Comparison of ENCODE assay signal across 8 mouse cellular contexts in genomic region chr12:86983470-86984193, GRCm38 (mm10). TPM values are rescaled to one million over a fixed set of nuclear protein-coding genes. Genes with fewer than 3 reads are reported as not detected.
DNase-seq lines count a peak whose midpoint lies in the region; ATAC-seq and TF ChIP-seq lines count a peak whose summit lies in the region.

No protein-coding gene starts in this region.

- no peak overlapping the region for H3K27ac ChIP-seq in ES-E14 (ENCODE audit: insufficient read depth, low read depth, low read length, poor library complexity, severe bottlenecking)
- no peak overlapping the region for H3K27ac ChIP-seq in hindbrain, embryonic 12.5 days
- no peak overlapping the region for H3K27ac ChIP-seq in midbrain, embryonic 11.5 days (ENCODE audit: low read depth, low read length)
- H3K27ac ChIP-seq in stomach, postnatal 0 days (replicated peaks) = no peak overlapping the region

- WGBS in hindbrain, embryonic 12.5 days = 2% methylated on average over 24 of the region's 28 CpGs
- WGBS in midbrain, embryonic 11.5 days = 3% methylated on average over 28 of the region's 28 CpGs
- 2% methylated on average over 28 of the region's 28 CpGs for WGBS in stomach, postnatal 0 days

- no peak for TF ChIP-seq CTCF in stomach, postnatal 0 days (IDR thresholded peaks at IDR 0.05; ENCODE audit: low read depth)

- peak overlapping the region; percentile 49 for H3K4me2 ChIP-seq in hindbrain, embryonic 12.5 days (replicated peaks)
- H3K4me2 ChIP-seq in midbrain, embryonic 11.5 days = peak overlapping the region; percentile 44
- H3K4me2 ChIP-seq in stomach, postnatal 0 days (replicated peaks; ENCODE audit: low read depth) = no peak overlapping the region

- no peak overlapping the region for H3K9ac ChIP-seq in ES-E14 (ENCODE audit: insufficient read depth, low read depth, low read length, poor library complexity, severe bottlenecking)
- 0 out of 2 replicates have a peak overlapping the region, but pooled peaks have one; percentile 13 for H3K9ac ChIP-seq in hindbrain, embryonic 12.5 days
- no peak overlapping the region; the same call in 1 of the 2 replicates for H3K9ac ChIP-seq in midbrain, embryonic 11.5 days (ENCODE audit: low read length)
- H3K9ac ChIP-seq in stomach, postnatal 0 days (ENCODE audit: low read length) = no peak overlapping the region

- ATAC-seq in hindbrain, embryonic 12.5 days (ENCODE audit: low FRiP score) = peak; percentile 66
- ATAC-seq in midbrain, embryonic 11.5 days (ENCODE audit: low FRiP score) = peak; percentile 80
- ATAC-seq in stomach, postnatal 0 days (ENCODE audit: low FRiP score, low TSS enrichment) = 0 out of 2 replicates have a peak, but pooled peaks have one; percentile 31

- DNase-seq in ES-E14 (ENCODE audit: low read depth, low spot score) = peak; percentile 86
- DNase-seq in adrenal gland, postnatal 14 days = peak; percentile 86
- peak; percentile 61 to 65 for DNase-seq in frontal cortex, postnatal 10 days (ENCODE audit: low spot score in 2 of 2)
- peak; percentile 52 to 60 for DNase-seq in layer of hippocampus, postnatal 36 days
- DNase-seq in midbrain, embryonic 11.5 days (ENCODE audit: low spot score, missing footprints) = peak; percentile 97
- DNase-seq in stomach, postnatal 0 days (ENCODE audit: low spot score) = peak; percentile 72
- no peak for DNase-seq in cerebellum, adult 9-10 months

- no peak for TF ChIP-seq EP300 in stomach, postnatal 0 days (optimal IDR thresholded peaks at IDR 0.05)

- H3K27me3 ChIP-seq in hindbrain, embryonic 12.5 days = peaks cover 90% of the 10 kb centered on the region
- H3K27me3 ChIP-seq in midbrain, embryonic 11.5 days (ENCODE audit: control insufficient read depth, insufficient read depth, low read length) = peaks cover 43% of the 10 kb centered on the region
- H3K27me3 ChIP-seq in stomach, postnatal 0 days (ENCODE audit: control insufficient read depth, insufficient read depth, low read length) = peaks cover 2% of the 10 kb centered on the region; the same call in 1 of the 2 replicates

- peak overlapping the region in 1 of 2 experiments; percentile 57; a peak in 1 of 4 replicates for H3K4me3 ChIP-seq in ES-E14 (ENCODE audit: insufficient read depth in 1 of 2, low read depth in 1 of 2, low read length in 2 of 2, poor library complexity in 1 of 2, severe bottlenecking in 1 of 2)
- H3K4me3 ChIP-seq in hindbrain, embryonic 12.5 days = peak overlapping the region; percentile 22
- 0 out of 2 replicates have a peak overlapping the region, but pooled peaks have one; percentile 10 for H3K4me3 ChIP-seq in midbrain, embryonic 11.5 days (ENCODE audit: low read depth, low read length)
- H3K4me3 ChIP-seq in stomach, postnatal 0 days (ENCODE audit: low read depth, low read length) = no peak overlapping the region

- in situ Hi-C loops in ES-E14 (cut with MboI; ENCODE audit: low sequenced_read_pairs in 2 of 2, unreplicated experiment in 2 of 2) = no loop called here

- no peaks in the 10 kb centered on the region for H3K36me3 ChIP-seq in ES-E14 (ENCODE audit: control insufficient read depth, insufficient read depth, low read length, poor library complexity, severe bottlenecking)
- no peaks in the 10 kb centered on the region for H3K36me3 ChIP-seq in hindbrain, embryonic 12.5 days
- no peaks in the 10 kb centered on the region for H3K36me3 ChIP-seq in midbrain, embryonic 11.5 days (ENCODE audit: control insufficient read depth, insufficient read depth, low read length)
- H3K36me3 ChIP-seq in stomach, postnatal 0 days (ENCODE audit: control insufficient read depth, insufficient read depth, low read length) = no peaks in the 10 kb centered on the region

- H3K4me1 ChIP-seq in ES-E14 (ENCODE audit: control insufficient read depth in 2 of 2, insufficient read depth in 2 of 2, low read length in 2 of 2, poor library complexity in 1 of 2) = peaks cover 0 to 8% of the 10 kb centered on the region in 2 experiments; a peak in 1 of 4 replicates
- peaks cover 17% of the 10 kb centered on the region for H3K4me1 ChIP-seq in hindbrain, embryonic 12.5 days
- H3K4me1 ChIP-seq in midbrain, embryonic 11.5 days (ENCODE audit: control insufficient read depth, insufficient read depth, low read length) = peaks cover 4% of the 10 kb centered on the region
- no peaks in the 10 kb centered on the region for H3K4me1 ChIP-seq in stomach, postnatal 0 days (replicated peaks; ENCODE audit: control insufficient read depth, insufficient read depth)

- no peaks in the 10 kb centered on the region for H3K9me3 ChIP-seq in ES-E14 (ENCODE audit: control insufficient read depth, insufficient read depth, low read depth, low read length)
- no peaks in the 10 kb centered on the region for H3K9me3 ChIP-seq in hindbrain, embryonic 12.5 days (replicated peaks)
- H3K9me3 ChIP-seq in midbrain, embryonic 11.5 days (ENCODE audit: control insufficient read depth, low read length) = no peaks in the 10 kb centered on the region
- H3K9me3 ChIP-seq in stomach, postnatal 0 days (ENCODE audit: control insufficient read depth, low read length) = no peaks in the 10 kb centered on the region

TF ChIP-seq in ES-E14, 5 proteins besides CTCF, POLR2A, EP300 and RAD21:
- TF ChIP-seq HCFC1 (IDR thresholded peaks at IDR 0.05; ENCODE audit: borderline replicate concordance, insufficient read depth, low read length) (peak; percentile 35; the same call in 1 of the 2 replicates), MAFK (IDR thresholded peaks at IDR 0.05; ENCODE audit: insufficient read depth, low read depth, low read length) (no peak), CHD2 (IDR thresholded peaks at IDR 0.05; ENCODE audit: low read depth, low read length) (0 out of 2 replicates have a peak, but pooled peaks have one; percentile 57)
TF ChIP-seq in ES-E14: peak in this region for 2.

RNA-seq across cellular contexts. Expression of gene Zdhhc22, which starts 6.6 kb away (rescaled TPM):
- total RNA-seq in ES-E14 (2012; rRNA removed) = not detected in 2 replicates
- 0.59 and 1.1 TPM in 2 replicates for total RNA-seq in adrenal gland, postnatal 14 days (2021)
- 2.9 and 3.7 TPM in 2 replicates for polyA plus RNA-seq in hindbrain, embryonic 12.5 days (2016; fragmentation: Nextera tagmentation; extraction: Ambion mirVana)
- 10 to 100 TPM in 1 of 2 experiments, 1 to 10 TPM in 1; 6.8 to 10.6 TPM for total RNA-seq in layer of hippocampus, postnatal 36 days (2021)
- polyA plus RNA-seq in midbrain, embryonic 11.5 days (2014; fragmentation: Nextera tagmentation; extraction: Ambion mirVana) = 0.41 and 0.51 TPM in 2 replicates
- 0.53 and 0.58 TPM in 2 replicates for polyA plus RNA-seq in stomach, postnatal 0 days (2015; fragmentation: Nextera tagmentation; extraction: Ambion mirVana)

RNA-seq across cellular contexts. Expression of gene Cipc, which starts 36.8 kb away (rescaled TPM):
- 26.5 and 27.6 TPM in 2 replicates for total RNA-seq in ES-E14 (2012; rRNA removed)
- 26.2 and 29.1 TPM in 2 replicates for total RNA-seq in adrenal gland, postnatal 14 days (2021)
- 41.1 and 46.9 TPM in 2 replicates for polyA plus RNA-seq in hindbrain, embryonic 12.5 days (2016; fragmentation: Nextera tagmentation; extraction: Ambion mirVana)
- 10 to 100 TPM; 66.6 to 72.9 TPM for total RNA-seq in layer of hippocampus, postnatal 36 days (2021)
- polyA plus RNA-seq in midbrain, embryonic 11.5 days (2014; fragmentation: Nextera tagmentation; extraction: Ambion mirVana) = 37.9 and 38.4 TPM in 2 replicates
- polyA plus RNA-seq in stomach, postnatal 0 days (2015; fragmentation: Nextera tagmentation; extraction: Ambion mirVana) = 10.1 and 10.8 TPM in 2 replicates

RNA-seq across cellular contexts. Expression of gene Tmem63c, which starts 37.5 kb away (rescaled TPM):
- 1.9 and 2.2 TPM in 2 replicates for total RNA-seq in ES-E14 (2012; rRNA removed)
- total RNA-seq in adrenal gland, postnatal 14 days (2021) = 1.3 and 1.4 TPM in 2 replicates
- 1.8 and 2.3 TPM in 2 replicates for polyA plus RNA-seq in hindbrain, embryonic 12.5 days (2016; fragmentation: Nextera tagmentation; extraction: Ambion mirVana)
- 10 to 100 TPM; 36.2 to 36.4 TPM for total RNA-seq in layer of hippocampus, postnatal 36 days (2021)
- polyA plus RNA-seq in midbrain, embryonic 11.5 days (2014; fragmentation: Nextera tagmentation; extraction: Ambion mirVana) = 0.64 and 0.77 TPM in 2 replicates
- 0.72 and 0.74 TPM in 2 replicates for polyA plus RNA-seq in stomach, postnatal 0 days (2015; fragmentation: Nextera tagmentation; extraction: Ambion mirVana)

Comparison
In these comparisons a context has a peak if more than half of its experiments do, and no peak if none do; other contexts are left out.
1. RNA of gene Tmem63c, which starts 37.5 kb away (total RNA-seq): 36.2 to 36.4 TPM in layer of hippocampus, postnatal 36 days; 1.9 to 2.2 TPM in ES-E14 and 1.3 to 1.4 TPM in adrenal gland, postnatal 14 days; every median in the first group is over 10 times any median in the second.
2. Peak in every context shown above with its lines, with median percentiles within 50 percentile points of each other: ATAC-seq.